Mouse (Mus musculus) cerebellum, postnatal 14 days (tissue): ENCODE measurements around the gene Ttc28.

Experiments used
- DNase-seq, 2 experiments: peaks; one replicate each; pipeline ENCODE4 v3.0.0; 2021; ENCODE audit warnings: mixed read lengths in 2 of 2

The Ttc28 gene

GRCm38 (mm10) chr5:111217447-111218110 is 338.0 kb downstream of the Ttc28 start:
- DNase-seq = peak in 1 of 2 experiments; percentile 45

DNA sequence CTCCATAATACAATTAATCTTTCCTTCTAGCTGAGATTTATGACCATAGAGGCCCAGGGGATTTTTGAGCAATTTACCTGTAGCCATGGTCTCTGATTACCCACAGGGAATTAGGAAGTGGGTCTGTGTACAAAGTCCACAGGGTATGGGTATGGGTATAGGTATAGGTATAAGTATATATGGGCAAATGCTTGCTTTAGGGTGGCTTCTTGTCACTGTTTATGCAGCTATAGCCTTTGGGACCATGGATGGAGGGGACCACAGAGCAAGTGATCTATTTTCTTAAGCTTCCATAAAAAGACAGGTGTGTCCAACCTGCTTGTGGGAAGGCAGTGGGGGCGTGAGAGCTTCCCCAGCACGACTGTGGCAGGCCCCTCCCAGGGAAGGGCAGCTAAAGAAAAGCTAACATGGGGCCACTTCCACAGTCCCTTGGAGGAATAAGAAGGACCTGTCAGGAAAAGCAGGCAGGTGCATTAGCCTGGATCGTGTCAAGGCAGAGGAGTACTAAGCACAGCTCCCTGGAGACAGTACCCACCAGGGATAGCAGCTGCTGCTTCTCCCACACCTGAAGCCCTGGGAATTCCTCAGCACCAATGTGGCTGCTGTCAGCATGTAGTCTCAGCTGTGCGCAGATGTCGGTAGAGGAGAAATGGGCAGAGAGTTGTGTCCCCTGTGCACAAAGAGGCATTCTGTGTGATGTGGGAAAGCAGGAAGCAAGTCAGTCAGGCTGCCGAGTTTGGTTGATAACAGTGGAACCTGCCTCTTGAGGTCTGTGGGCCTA is 338.7 kb downstream of the Ttc28 start:
- DNase-seq = no peak

DNA sequence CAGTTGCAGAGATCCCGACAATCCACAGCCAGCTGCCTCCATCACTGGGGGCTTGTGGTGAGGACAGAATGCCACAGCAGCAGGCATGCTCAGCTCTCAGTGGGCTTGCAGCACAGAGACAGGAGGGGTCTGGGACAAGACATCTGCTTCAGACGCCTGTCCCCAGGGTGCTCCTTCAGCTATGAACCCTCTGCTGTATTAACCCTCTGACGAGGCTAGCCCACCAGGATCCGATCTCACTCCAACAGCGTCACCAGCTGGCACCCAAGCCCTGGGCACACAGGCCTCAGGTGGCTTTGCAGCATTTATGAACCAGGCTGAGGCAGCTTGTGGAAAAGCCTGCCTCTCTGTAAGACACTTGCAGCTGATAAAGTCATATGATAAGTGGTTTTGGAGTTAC is 339.4 kb downstream of the Ttc28 start:
- DNase-seq = no peak

DNA sequence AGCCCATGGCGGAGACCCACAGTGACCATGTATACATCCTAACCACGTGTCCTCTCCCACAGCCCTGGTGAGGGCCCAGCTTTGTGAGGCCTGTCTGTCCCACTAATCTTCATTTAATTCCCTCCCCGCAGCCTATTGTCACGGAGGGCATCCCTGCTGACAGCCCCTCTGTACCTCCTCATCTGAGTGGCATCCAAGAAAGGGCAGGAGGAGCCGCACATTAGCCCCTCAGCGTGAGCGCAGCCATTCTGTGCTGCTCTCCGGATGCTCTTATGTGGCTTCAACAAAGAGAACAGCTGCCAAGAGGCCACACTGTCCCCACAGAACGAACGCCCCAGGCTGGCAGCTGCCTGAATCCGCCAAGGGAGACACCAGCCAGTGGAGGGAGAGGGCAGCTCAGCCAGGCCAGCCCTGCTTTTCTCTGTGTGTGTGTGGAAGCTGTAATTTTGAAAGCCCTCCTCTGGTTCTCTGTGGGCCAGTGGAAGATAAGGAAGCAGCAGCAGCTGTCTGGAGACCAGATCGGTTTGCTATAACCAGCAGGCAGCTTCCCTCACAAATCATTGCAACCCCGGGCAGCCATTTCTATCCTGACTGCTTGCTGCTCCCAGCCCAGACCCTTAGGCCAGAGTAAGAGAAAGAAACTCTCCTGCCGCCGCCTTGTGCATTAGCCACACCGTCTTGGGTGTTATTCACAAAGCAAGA is 341.2 kb downstream of the Ttc28 start:
- DNase-seq = peak in 1 of 2 experiments; percentile 55

DNA sequence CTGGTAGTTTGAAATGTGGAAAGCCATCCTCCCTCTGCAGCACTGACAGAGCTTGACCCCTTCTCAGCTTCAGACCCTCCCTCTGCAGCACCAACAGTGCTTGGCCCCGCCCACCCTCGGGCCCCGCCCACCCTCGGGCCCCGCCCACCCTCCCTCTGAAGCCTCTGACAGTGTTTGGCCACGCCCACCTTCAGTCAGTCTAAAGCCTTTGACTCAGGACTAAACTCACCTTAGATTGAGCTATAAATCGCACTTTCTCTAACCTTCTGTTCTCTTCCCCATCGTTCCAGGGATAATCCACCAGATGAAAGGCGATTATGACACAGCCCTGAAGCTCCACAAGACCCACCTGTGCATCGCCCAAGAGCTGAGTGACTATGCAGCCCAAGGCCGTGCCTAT is 343.2 kb downstream of the Ttc28 start:
- DNase-seq = no peak

GRCm38 (mm10) chr5:111225306-111225705 is 345.7 kb downstream of the Ttc28 start:
- DNase-seq = no peak

DNA sequence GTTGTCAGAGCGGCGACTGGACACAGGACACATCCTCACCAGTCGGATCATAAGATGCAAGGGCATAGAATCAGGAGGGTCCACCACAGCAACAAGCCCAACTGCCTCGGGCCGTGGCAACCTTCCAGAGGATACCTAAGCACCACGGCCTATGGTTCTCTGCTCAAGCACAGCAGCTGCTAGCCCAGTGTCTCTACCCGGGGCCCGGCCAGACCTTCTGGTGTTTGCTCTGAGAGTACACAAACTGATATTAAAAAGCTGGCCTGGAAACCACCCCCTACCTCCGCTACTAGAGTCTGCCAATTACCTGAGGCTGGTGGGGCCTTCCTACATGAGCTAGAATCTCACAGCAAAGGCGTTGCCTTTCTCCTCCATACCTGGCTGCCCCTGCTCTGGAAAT is 346.9 kb downstream of the Ttc28 start:
- DNase-seq = peak; percentile 78 to 83

DNA sequence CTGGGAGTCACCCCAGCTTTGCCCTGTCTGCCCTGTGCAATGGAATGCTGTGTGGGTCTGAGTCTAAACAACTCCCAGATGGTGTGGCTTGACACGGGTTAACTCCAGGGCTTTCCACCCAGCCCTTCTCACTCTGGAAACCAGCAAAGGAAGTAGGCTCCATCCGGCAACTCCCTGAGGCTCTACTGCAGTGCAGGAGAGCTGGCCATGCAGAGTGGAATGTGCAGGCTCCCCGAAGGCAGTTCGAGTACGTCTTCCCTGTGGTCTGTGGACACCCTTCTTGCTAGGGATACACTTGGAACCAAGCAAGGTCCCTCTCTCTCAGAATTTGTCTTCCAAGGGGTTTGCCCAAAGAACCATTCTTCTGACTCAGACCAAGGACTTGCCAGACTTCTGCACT is 348.2 kb downstream of the Ttc28 start:
- no peak for DNase-seq

DNA sequence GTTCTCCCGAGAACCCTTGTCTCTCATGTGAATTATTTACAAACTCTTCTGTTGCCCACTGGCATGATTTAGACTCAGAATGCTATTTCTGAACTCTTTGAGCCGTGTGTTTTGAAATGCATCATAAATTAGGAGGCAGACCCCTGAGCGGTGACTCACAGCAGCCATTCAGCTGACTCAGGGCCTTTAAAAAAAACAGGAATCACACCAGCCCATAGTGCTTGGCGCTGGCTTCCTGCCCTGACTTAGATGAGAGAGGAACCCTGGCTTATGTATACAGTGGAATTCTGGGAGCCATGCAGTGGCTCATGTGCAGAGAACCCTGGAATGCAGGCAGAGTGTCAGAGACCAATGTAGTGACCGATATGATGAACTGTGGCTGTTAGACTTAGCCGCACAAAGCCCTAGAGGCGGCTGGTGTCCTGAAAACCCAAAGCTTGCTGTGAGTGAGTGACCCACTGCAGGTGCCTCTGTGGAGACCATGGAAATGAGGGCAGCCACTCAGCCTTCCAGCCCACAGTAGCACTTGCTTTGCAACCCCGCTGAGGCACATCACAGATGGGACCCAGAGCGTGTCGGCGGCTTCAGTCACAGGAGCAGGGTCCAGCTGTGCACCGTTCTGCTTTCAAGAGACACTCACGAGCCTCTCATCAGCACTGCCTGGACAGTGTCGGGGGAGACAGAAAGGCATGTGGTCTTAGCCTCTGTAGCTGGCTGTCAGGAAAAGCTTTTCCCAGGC is 348.9 kb downstream of the Ttc28 start:
- no peak for DNase-seq

GRCm38 (mm10) chr5:111229041-111229394 is 349.4 kb downstream of the Ttc28 start:
- no peak for DNase-seq

DNA sequence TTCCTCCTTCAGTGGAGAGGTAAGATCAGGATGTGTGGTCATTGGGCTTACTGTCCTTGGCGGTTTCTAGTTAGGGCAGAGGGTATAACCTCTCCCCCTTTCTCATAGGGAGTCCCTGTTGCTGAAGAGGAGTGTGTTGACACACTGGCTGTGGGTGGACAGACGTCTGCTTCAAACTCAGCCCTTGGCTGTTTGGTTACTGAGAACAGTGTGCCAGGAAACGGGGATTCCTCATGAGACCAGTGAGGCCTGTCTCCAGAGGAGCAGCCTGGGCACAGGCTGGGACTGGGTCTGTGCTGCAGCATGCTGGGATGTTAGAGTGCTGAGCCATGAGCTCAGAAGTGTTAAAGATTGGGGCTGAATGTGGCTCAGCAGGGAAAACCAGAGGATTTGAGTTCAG is 350.1 kb downstream of the Ttc28 start:
- no peak for DNase-seq

GRCm38 (mm10) chr5:111231044-111231443 is 351.4 kb downstream of the Ttc28 start:
- DNase-seq = no peak

GRCm38 (mm10) chr5:111231769-111232168 is 352.2 kb downstream of the Ttc28 start:
- DNase-seq = no peak

DNA sequence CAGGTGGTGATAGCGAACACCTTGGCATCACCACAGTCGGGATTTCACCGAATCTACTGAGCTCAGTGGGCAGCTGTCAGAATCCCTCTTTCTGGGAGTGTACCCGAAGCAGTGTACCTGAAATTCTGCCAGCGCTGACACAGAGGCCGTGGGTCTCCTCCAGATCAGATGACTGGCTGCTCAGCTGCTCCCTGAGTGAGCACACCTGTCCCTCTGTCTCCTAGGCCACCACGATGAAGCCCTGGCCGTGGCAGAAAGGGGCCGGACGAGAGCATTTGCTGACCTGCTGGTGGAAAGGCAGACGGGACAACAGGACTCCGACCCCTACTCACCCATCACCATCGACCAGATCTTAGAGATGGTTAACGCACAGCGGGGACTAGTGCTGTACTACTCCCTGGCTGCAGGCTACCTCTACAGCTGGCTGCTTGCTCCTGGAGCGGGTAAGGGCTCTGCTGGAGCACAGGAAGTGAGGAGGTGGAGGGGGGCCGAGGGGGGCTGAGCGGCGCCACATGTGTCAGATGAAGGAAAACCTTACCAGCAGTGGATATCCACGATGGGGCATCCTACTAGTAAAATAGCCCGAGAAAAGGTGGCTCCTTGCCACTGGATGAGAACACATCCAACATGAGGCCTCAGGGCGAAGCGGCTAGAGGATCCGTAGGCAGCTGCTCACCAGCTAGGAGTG is 353.6 kb downstream of the Ttc28 start:
- no peak for DNase-seq

DNA sequence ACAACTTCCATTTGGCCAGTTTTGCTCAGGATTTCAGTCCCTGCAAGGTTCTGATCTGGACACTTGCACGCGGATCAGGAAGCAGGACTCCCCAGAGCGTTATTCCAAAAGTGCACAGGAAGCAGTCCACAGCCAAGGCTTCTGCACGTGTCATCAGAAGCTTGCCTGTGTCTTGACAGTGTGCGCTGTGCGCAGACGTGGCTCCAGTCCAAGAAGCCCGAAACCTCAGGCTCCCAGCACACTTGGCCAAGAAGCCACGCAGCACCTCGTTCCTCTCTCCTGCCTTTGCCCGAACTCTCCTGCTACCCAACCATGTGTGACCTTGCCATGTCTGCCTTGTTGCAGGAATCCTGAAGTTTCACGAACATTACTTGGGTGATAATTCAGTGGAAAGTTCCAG is 355.5 kb downstream of the Ttc28 start:
- peak; percentile 69 to 79 for DNase-seq

DNA sequence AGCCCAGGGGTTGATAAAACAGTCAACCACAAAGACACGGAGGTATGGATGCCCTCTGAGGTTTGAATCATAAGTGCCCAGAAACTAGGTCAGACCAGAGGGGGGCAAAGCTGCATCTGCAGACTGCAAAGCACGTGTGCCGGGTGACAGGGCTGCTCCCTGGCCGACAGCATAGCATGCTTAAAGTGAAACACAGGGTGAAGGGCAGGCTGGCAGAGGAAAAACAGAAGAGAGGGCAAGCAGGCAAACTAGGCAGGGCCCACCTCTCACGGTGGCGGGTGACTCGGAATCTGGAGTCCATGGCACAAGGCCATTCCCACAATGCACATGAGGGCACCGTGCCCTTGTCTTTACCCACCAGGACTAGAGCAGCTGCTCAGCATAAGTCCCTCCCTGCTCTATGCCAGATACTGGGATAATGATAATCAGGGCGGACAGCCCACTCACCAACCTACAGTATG is 357.6 kb downstream of the Ttc28 start:
- peak; percentile 67 to 68 for DNase-seq

- no peak for DNase-seq
Observed at GRCm38 (mm10) chr5:111239223-111239622, 359.6 kb downstream of the Ttc28 start.

GRCm38 (mm10) chr5:111243447-111244040 is 363.9 kb downstream of the Ttc28 start:
- DNase-seq = no peak

- DNase-seq = no peak
Observed at GRCm38 (mm10) chr5:111244061-111244460, 364.5 kb downstream of the Ttc28 start.

GRCm38 (mm10) chr5:111247571-111248265 is 368.1 kb downstream of the Ttc28 start:
- DNase-seq = no peak

GRCm38 (mm10) chr5:111252147-111252546 is 372.5 kb downstream of the Ttc28 start:
- no peak for DNase-seq
